Mouse (Mus musculus): ENCODE results near the gene Map3k15.

The Map3k15 gene

DNA sequence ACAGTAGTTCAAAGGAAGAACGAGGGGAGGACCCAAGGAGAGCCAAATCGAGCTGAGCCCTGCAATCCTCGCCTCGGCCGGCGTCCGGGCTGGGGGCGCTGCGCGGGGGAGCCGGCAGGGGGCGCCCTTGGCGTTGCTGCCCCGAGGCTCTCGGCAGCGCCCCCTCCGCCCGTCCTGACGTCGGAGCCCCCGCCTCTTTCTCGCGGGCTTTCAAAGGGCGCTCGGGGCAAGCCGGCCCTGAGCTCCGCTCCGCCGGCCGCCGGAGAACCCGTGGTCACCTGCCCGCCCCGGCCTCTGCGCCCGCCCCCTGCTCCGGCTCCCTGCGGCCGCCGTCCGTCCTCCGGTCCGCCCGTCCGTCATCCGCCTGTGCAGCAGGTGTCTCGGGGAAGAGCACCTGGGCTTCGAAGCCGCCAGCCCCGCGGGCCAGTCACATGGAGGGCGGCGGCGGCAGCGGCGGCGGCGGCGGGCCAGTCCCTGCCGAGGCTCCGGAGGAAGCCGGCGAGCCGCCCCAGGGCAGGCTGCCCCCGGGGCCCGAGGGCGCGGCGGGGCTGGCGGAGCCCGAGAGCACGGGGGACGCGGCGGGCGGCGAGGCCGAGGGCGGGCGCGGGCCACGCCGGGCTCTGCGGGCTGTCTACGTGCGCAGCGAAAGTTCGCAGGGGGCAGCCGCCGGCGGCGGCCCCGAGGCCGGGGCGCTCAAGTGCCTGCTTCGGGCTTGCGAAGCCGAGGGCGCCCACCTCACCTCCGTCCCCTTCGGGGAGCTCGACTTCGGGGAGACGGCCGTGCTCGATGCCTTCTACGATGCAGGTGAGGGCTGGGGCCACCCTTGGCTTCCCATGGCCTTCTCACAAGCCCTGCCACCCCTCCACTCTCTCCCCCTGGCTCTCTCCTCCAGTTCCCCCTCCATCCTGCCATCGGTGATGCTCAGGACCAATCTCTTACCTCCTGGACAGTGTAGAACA is at the start of gene Map3k15:
Gene Map3k15 (plus strand): TSS at position 432 of the 959 bp plus-strand sequence.
- DNase-seq (ENCODE audit: low spot score) = peak; percentile 31

DNA sequence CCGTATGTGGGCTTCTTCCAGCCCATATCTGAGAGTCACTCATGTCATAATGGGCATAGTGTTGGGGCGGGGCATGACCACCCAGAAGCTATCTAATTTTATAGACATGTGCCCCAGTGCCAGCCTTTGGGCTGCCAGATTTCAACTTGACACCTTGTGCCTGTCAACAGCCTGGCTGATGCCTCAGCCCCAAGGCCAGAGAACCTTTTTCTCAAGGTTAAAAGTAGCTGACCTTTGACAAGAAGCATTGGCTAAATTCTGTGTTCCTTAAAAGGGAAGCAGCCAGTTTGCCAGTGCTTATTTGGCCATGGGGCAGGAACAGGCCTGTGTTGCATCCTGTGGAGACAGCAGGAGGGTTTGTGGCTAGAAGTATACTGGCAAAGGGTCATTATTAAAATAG is 45.7 kb upstream of the Map3k15 start:
- DNase-seq (ENCODE audit: low spot score) = no peak

DNA sequence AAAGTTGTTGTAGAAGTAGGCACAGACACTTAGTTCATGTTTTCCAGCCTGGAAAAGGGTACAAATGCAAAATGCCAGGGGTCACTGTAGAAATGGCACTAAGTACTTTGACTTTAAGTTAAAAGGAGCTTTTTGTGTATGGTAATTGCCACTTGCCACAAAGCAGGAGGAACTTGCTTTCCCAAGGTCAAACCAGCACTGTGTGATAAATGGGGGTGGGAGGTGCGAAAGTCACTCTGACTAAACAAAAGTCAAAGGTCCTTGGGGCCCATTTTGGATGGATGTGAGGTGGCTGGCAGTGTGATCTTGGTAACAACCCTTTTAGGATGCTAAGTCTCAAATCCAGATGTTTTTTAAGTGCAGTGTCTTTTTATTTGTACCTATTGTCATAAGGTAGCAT is 44.6 kb upstream of the Map3k15 start:
- DNase-seq (ENCODE audit: low spot score) = no peak

DNA sequence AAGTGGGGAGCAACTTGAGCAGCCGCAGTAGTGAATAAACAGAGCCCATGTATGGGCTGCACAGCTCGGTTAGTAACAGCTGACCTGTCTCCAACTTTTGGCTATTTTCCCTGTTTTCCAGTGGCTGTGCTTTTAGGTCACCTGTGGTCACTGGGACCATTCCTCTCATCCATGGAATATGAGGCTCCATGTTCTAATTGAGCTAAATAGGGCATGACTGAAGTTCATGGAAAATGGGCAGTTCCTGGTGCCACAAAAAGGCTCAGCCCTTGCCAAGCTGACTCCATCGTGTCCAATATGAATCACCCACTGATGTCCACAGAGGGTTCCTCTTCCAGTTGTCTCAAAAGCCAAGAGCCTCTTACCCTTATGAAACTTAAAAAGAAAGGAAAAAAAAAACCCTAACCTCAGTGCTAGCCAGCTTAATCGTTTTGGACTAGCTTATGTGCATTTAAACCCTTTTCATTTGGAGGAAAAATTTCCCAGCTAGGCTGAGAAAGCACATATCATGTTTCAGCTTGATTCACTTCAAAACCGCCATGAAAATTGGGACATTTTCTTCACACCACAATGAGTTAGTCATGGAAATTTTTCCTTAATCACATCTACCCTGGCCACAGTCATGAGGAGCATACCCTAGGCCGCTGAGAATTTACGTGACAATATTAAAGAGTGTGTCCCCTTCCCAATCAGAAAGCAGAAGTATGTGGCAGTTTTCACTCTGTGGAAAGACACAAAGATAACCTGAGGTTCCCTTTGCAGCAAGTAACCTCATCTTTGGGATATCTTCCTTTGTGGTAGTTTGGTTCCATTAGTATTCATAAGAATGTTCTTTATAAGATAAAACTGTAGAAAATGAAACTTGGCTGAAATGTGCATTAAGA is 34.4 kb upstream of the Map3k15 start:
- DNase-seq (ENCODE audit: low spot score) = no peak

- DNase-seq (ENCODE audit: low spot score) = no peak
Observed at GRCm38 (mm10) chrX:159954430-159954779, 33.8 kb upstream of the Map3k15 start.

GRCm38 (mm10) chrX:159955433-159955832 is 32.8 kb upstream of the Map3k15 start:
- no peak for DNase-seq (ENCODE audit: low spot score)

GRCm38 (mm10) chrX:159961385-159961784 is 26.8 kb upstream of the Map3k15 start:
- no peak for DNase-seq (ENCODE audit: low spot score)

GRCm38 (mm10) chrX:159963273-159963672 is 25.0 kb upstream of the Map3k15 start:
- peak; percentile 25 for DNase-seq (ENCODE audit: low spot score)

- no peak for DNase-seq (ENCODE audit: low spot score)
Observed at GRCm38 (mm10) chrX:159963925-159964324, 24.3 kb upstream of the Map3k15 start.

- no peak for DNase-seq (ENCODE audit: low spot score)
Observed at GRCm38 (mm10) chrX:159969025-159969424, 19.2 kb upstream of the Map3k15 start.

DNA sequence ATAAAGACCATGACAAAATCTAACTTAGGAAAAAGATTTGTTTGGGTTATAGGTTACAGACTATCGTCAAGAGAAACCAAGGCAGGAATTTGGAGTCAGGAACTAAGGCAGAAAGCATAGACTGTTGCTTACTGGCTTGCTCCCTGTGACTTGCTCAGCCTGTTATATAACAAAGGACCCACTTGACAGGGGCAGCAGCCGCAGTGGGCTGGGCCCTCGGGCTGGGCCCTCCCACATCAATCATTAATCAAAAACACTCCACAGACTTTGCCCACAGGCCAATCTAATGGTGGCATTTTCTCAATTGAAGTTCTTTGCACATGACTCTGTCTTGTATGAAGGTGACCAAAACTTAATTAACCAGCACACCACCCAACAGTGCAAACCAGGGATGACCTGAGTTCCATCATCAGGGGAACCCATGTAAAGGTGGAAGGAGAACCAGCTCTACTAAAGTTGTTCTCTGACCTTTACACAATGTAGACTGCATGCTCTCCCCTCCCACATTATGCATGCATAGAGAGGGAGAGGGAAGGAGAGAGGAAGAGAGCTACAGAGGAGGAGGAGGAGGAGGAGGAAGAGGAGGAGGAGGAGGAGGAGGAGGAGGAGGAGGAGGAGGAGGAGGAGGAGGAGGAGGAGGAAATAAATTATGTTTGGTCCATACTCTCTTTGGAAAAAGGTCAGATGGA is 17.0 kb upstream of the Map3k15 start:
- no peak for DNase-seq (ENCODE audit: low spot score)

DNA sequence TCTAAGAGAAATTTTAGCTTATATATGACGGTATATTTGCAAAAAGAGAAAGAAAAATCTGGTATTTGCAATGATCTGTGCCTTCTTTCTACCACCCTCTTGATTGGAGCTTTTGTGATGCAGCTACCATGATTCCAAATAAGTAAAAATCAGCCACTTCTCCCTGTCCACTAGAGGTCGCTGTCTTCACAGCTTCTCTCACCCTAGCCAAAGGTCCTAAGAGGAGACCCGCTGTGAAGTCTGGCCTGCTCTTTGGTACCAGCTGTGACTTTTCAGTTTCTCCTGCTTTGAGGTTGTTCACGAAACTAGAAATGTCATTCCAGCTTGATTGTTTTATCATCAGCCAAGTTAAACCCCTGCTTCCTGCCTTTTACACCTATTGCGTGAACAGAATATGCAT is 14.5 kb upstream of the Map3k15 start:
- DNase-seq (ENCODE audit: low spot score) = peak; percentile 7

GRCm38 (mm10) chrX:159976243-159976642 is 12.0 kb upstream of the Map3k15 start:
- DNase-seq (ENCODE audit: low spot score) = no peak

DNA sequence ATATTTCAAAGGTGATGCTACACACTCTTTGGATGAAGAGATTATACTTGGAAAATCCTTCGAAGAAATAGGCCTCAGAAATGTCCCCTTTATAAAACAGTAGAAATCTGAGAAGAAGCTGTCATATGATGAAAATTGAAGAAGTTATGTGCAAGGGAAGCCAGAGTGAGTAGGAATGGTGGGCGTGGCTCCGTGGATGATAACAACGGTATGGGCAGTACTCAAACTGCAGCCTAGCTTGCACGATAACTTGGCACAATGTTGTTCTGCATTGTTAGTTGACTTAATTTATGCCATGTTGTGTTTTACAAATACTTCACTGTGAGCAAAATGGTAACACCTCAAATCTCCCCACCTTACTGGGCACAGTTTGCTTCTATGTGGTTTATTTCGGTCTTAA is 7.6 kb downstream of the Map3k15 start:
- DNase-seq (ENCODE audit: low spot score) = no peak

DNA sequence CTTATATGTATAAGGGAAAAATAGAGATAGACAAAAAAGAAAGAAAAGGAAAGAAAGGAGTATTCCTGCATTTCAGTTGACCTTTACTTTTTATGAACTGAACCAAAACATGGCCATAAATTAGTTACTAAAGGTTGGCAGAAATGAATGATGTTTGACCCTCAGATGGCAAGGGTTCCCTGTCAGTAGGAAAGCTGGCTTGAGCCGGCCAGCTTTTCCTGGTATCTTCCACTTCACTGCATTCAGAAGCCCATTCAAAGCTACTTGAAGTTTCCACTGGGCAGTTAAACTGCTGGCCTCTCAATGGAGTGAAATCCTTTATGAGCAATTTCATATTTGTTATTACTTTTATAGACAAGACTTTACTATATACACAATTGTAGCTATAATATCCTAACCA is 65.1 kb downstream of the Map3k15 start:
- DNase-seq (ENCODE audit: low spot score) = no peak

- DNase-seq (ENCODE audit: low spot score) = no peak
Observed at GRCm38 (mm10) chrX:160054643-160055042, 66.4 kb downstream of the Map3k15 start.

GRCm38 (mm10) chrX:160091973-160092372 is 103.7 kb downstream of the Map3k15 start:
- DNase-seq (ENCODE audit: low spot score) = no peak

GRCm38 (mm10) chrX:160107817-160108216 is 119.6 kb downstream of the Map3k15 start:
- DNase-seq (ENCODE audit: low spot score) = no peak

GRCm38 (mm10) chrX:160113777-160114176 is 125.5 kb downstream of the Map3k15 start:
- DNase-seq (ENCODE audit: low spot score) = no peak

DNA sequence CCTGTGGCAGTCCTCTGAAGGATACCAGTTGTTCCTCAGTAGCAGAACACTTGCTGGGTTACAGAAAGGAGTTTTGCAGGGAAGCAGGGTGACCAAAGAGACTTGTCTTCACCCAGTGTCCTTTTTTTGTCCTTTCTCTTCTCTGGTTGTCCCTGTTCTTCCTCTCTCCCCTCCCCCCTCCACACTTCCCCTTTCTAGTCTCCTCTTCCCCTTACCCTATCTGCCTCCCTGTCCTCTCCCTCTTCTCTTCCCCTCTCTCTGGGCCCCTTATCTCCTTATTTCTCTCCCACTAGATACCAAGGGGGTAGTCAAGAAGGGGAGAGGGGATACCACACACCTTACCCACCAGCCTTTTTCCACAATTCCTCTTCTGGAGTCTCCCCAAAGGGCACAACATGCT is 127.8 kb downstream of the Map3k15 start:
- DNase-seq (ENCODE audit: low spot score) = no peak

- DNase-seq (ENCODE audit: low spot score) = peak; percentile 15
Observed at GRCm38 (mm10) chrX:160116658-160117057, 128.4 kb downstream of the Map3k15 start.

GRCm38 (mm10) chrX:160134136-160134843 is 146.1 kb downstream of the Map3k15 start:
- DNase-seq (ENCODE audit: low spot score) = no peak
